Mouse (Mus musculus) forebrain, embryonic 12.5 days (tissue): ENCODE data around the gene Cemip. TPM values are rescaled to one million over a fixed set of nuclear protein-coding genes. Genes with fewer than 3 reads are reported as not detected.

Experiments used
- ATAC-seq: fragments of 200-750 bp; cut with Nextera tagmentation; 2 replicates; pipeline ENCODE4 v1.8.0; 2017; ENCODE audit warnings: moderate TSS enrichment; ENCODE audit not compliant: low FRiP score
- H3K27ac ChIP-seq: fragments of 300-500 bp; sonication (generic); 2 replicates; pipeline ENCODE4 v1.5.1; 2016; ENCODE audit warnings: mild to moderate bottlenecking
- H3K27me3 ChIP-seq: fragments of 300-500 bp; sonication (generic); 2 replicates; pipeline ENCODE4 v1.6.1; 2016; ENCODE audit warnings: mild to moderate bottlenecking
- H3K36me3 ChIP-seq: fragments of 300-500 bp; sonication (generic); replicated peaks from 2 replicates; pipeline ENCODE4 v1.6.1; 2016; ENCODE audit warnings: mild to moderate bottlenecking
- H3K4me1 ChIP-seq: fragments of 300-500 bp; sonication (generic); 2 replicates; pipeline ENCODE4 v1.6.1; 2016
- H3K4me2 ChIP-seq: fragments of 300-500 bp; sonication (generic); 2 replicates; pipeline ENCODE4 v1.6.1; 2016; ENCODE audit warnings: mild to moderate bottlenecking, moderate library complexity
- H3K4me3 ChIP-seq: fragments of 300-500 bp; sonication (generic); replicated peaks from 2 replicates; pipeline ENCODE4 v1.5.1; 2016; ENCODE audit warnings: mild to moderate bottlenecking
- H3K9ac ChIP-seq: fragments of 300-500 bp; sonication (generic); 2 replicates; pipeline ENCODE4 v1.6.1; 2016; ENCODE audit warnings: mild to moderate bottlenecking
- H3K9me3 ChIP-seq: fragments of 300-500 bp; sonication (generic); 2 replicates; pipeline ENCODE4 v1.6.1; 2016
- WGBS: fragments of 180-500 bp; shearing (Covaris S2); methylation state at CpG from one replicate; pipeline ENCODE4 v1.1.7; 2016; 5-methylcytosine and 5-hydroxymethylcytosine counted together
- polyA plus RNA-seq: library from polyadenylated mRNA; unstranded; fragments of >200 nt; fragmentation: Nextera tagmentation; extraction: Ambion mirVana; gene quantifications from 2 replicates; pipeline ENCODE4 v1.2.1, GENCODE M21; 2016

The Cemip gene
- polyA plus RNA-seq, 1 experiment from 2014 or later, result 0.63 TPM

GRCm38 (mm10) chr7:84088191-84088590 is 1.9 kb upstream of the Cemip start:
- Histone ChIP-seq H3K9ac (no peak overlapping the region), H3K36me3 (no peaks in the 10 kb centered on the region), H3K4me1 (peaks cover 14% of the 10 kb centered on the region), H3K27ac (no peak overlapping the region), H3K4me3 (no peak overlapping the region), H3K9me3 (no peaks in the 10 kb centered on the region), H3K4me2 (no peak overlapping the region), H3K27me3 (peaks cover 42% of the 10 kb centered on the region)
- WGBS, result 77% methylated on average over 3 of the region's 3 CpGs
- no peak for ATAC-seq

DNA sequence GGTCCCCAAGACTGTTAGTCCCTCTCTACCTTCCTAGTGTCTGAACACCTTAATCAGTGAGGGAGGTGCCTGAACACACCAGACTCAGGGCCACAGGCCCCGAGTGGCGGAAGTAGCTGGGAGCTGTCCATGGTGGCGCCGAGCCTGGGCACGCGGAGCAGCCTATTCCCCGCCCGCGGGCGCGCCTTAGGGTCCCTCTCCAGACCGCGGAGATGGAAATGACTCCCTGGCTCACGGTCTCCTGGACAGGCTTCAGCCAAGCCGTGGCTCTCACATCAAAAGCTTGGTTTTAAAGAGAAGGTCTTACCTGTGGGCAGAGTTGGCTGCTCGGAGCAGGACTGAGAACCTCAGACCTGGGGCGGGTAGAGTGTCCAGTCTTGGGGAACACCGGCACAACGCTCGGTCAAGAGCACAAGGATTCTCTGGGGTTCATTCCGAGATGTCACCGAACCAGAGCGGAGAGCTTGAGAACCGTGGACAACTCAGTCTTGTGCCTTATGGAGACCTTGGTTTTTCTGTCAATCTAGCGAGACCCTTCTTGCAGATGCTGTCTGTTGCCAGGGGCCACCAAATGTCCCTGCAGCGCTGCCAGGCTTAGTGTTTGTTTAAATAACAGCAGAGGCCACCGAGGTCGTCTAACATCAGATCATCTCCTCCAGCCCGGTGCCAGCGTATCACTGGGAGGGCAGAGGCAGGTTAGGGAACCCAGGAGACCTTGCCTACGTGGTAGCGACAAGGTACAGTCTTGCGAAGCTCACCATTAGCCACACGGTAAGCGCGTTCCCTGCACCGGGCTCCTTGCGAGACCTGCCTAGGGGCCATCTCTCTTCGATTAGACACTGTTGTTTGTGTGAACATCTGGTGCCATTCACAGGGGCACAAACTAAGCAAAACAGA is 1.0 kb downstream of the Cemip start:
- no peak overlapping the region; the same call in 1 of the 2 replicates for H3K9ac ChIP-seq
- no peaks in the 10 kb centered on the region for H3K9me3 ChIP-seq
- no peaks in the 10 kb centered on the region for H3K36me3 ChIP-seq
- WGBS, result 5% methylated on average over 39 of the region's 39 CpGs
- H3K4me1 ChIP-seq, result peaks cover 14% of the 10 kb centered on the region
- H3K27me3 ChIP-seq, result peaks cover 46% of the 10 kb centered on the region
- no peak overlapping the region for H3K27ac ChIP-seq
- ATAC-seq, result no peak
- peak overlapping the region; percentile 85 for H3K4me2 ChIP-seq
- peak overlapping the region; percentile 49 for H3K4me3 ChIP-seq

DNA sequence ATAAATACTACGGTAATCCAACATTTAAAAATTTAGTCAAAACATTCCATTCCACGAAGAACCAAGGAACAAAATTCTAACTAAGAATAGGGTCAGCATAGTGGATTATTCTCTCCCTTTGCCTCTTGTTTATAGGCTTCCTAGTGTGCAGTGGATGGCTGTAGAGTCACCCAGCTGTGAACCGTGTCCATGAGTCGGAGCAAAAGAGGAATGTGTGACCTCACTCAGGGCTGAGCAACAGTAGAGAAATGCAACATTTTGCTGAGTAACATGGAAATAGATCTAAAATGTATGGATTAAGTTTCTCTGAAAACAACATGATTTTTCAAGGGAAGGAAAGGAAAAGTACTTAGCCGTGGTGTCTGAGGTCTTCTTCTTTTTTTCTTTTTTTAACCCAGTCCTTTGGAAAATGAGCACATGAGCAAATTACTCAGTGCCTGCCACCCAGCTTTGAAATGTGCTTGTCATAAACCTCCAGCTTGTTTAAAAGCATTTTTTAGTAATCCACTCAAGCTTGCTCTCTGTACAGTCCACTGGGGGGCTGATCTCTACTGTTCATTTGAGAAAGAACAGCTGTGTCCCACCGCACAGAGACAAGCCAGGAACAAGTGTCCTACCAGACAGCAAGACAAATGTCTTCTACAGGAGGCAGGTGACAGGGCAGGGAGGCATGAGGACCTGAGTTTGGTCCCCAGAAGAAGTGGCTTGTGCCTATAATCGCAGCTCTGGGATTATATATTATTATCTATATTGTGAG is 8.9 kb downstream of the Cemip start:
- Histone ChIP-seq H3K36me3 (no peaks in the 10 kb centered on the region), H3K4me1 (no peaks in the 10 kb centered on the region), H3K9ac (no peak overlapping the region), H3K4me3 (no peak overlapping the region), H3K9me3 (no peaks in the 10 kb centered on the region), H3K27me3 (peaks cover 4% of the 10 kb centered on the region; the same call in 1 of the 2 replicates), H3K27ac (no peak overlapping the region), H3K4me2 (no peak overlapping the region)
- WGBS, result 80% methylated on average over 7 of the region's 7 CpGs
- ATAC-seq, result no peak

DNA sequence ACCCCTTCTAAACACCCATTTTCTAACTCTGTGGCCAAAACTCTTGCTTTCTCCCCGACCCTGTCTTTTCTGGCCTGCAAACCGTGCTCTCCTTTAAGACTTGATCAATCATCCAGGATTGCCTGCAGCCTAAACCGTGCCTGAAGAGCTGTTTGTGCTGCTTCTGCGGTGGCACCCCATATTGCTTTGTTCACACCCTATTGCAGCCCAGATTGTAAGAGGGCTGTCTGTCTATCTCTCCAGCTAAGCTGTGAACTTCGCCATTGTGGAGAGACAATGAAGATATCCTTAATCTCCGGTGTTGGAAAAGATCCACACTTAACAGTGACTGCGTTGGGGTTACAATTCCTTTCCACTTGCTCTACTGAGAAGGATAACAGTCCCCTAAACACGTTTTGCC is 12.0 kb downstream of the Cemip start:
- Histone ChIP-seq H3K9me3 (no peaks in the 10 kb centered on the region), H3K4me1 (no peaks in the 10 kb centered on the region), H3K27ac (no peak overlapping the region), H3K4me2 (no peak overlapping the region), H3K4me3 (no peak overlapping the region), H3K27me3 (no peaks in the 10 kb centered on the region), H3K9ac (no peak overlapping the region), H3K36me3 (no peaks in the 10 kb centered on the region)
- 66% methylated on average over 8 of the region's 8 CpGs for WGBS
- no peak for ATAC-seq

GRCm38 (mm10) chr7:84073856-84074255 is 12.4 kb downstream of the Cemip start:
- Histone ChIP-seq H3K9me3 (no peaks in the 10 kb centered on the region), H3K9ac (no peak overlapping the region), H3K4me1 (no peaks in the 10 kb centered on the region), H3K36me3 (no peaks in the 10 kb centered on the region), H3K4me3 (no peak overlapping the region), H3K27ac (no peak overlapping the region), H3K4me2 (no peak overlapping the region), H3K27me3 (no peaks in the 10 kb centered on the region)
- WGBS, result 86% methylated on average over 3 of the region's 3 CpGs
- ATAC-seq, result no peak

DNA sequence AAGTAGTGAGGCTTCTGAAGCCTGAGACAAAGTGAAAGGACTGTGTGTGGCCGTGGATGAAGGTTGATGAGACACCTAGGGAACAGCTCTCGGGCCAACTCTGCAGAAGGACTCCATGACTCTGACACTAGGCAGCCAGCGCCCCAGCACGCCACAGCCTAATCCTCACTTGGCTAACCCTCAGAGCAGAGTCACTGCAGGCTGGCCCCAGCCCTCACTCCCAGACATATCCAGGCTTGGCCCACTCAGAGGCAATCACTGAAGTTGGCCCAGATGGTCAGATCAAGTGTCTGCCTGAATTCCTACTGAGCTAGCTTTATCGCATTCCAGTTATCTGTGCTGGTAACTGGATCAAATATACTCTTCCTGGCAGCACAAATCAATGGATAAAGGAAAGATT is 17.4 kb downstream of the Cemip start:
- Histone ChIP-seq H3K4me2 (no peak overlapping the region), H3K27ac (no peak overlapping the region), H3K9ac (no peak overlapping the region), H3K36me3 (no peaks in the 10 kb centered on the region), H3K9me3 (no peaks in the 10 kb centered on the region), H3K27me3 (no peaks in the 10 kb centered on the region), H3K4me3 (no peak overlapping the region), H3K4me1 (no peaks in the 10 kb centered on the region)
- no peak for ATAC-seq
- 84% methylated on average over 5 of the region's 5 CpGs for WGBS

- no peak overlapping the region for H3K27ac ChIP-seq
- H3K4me2 ChIP-seq, result no peak overlapping the region
- H3K4me3 ChIP-seq, result no peak overlapping the region
- no peaks in the 10 kb centered on the region for H3K27me3 ChIP-seq
- 92% methylated on average over 7 of the region's 7 CpGs for WGBS
- H3K36me3 ChIP-seq, result no peaks in the 10 kb centered on the region
- no peak overlapping the region for H3K9ac ChIP-seq
- H3K4me1 ChIP-seq, result no peaks in the 10 kb centered on the region
- no peak for ATAC-seq
- no peaks in the 10 kb centered on the region for H3K9me3 ChIP-seq
Measured at GRCm38 (mm10) chr7:84059799-84060198, 26.5 kb downstream of the Cemip start.

DNA sequence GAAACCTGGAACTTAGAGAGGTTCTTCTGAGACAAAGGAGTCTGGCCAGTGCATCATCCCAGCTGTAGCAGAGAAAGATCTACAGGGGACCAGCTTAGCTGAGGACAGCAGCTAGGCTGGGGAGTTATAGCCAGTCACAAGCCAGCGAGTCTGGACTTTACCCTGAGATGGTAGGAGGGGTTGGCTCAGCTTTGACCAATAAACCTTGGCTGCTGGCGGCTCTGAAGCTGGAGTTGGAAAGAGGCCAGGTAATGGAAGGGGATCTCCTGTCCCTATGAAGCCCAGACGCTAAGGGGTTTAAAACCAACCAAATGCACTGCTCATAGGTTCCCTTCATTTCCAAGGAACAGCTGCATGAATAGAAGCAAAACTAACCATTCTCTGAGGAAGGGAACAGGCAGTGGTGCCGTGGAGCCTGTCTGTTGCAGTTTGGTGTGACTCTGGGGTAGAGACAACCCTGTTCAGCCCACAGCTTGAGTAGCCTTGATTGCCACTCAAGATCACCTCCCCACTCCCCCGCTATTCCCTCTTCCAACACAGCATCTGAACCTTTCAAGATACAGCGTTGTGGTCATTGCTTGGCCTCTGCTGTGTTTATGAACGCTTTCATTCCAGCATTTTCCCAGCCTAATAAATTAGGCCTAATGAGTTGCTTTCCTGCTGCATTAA is 30.2 kb downstream of the Cemip start:
- Histone ChIP-seq H3K27me3 (no peaks in the 10 kb centered on the region), H3K9me3 (no peaks in the 10 kb centered on the region), H3K4me3 (no peak overlapping the region), H3K4me1 (no peaks in the 10 kb centered on the region), H3K27ac (no peak overlapping the region), H3K4me2 (no peak overlapping the region), H3K36me3 (no peaks in the 10 kb centered on the region), H3K9ac (no peak overlapping the region)
- no peak for ATAC-seq
- WGBS, result 81% methylated on average over 7 of the region's 7 CpGs

- no peak for ATAC-seq
- no peaks in the 10 kb centered on the region for H3K36me3 ChIP-seq
Measured at GRCm38 (mm10) chr7:84053856-84054255, 32.4 kb downstream of the Cemip start.

DNA sequence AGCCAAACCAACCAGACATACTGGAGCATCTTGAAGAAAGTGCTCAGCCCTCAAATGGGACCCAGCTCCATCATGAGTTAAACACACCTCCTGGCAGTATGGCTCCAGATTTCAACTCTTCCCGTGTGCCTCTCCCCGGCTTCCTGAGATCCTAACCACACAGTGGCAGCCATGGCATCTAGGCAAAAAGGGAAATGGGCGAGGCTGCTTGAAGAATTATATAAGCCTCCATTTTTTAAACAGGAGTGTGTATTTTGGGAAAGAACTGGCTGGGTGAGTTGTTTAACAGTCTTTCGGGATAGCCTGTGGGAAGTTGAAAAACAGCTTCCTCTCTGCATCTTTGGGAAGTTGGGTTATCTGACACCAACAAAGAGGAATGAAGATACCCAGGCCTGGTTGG is 34.9 kb downstream of the Cemip start:
- Histone ChIP-seq H3K4me1 (no peaks in the 10 kb centered on the region), H3K9me3 (peaks cover 5% of the 10 kb centered on the region; the same call in 1 of the 2 replicates), H3K27me3 (no peaks in the 10 kb centered on the region), H3K4me3 (no peak overlapping the region), H3K36me3 (no peaks in the 10 kb centered on the region), H3K27ac (no peak overlapping the region), H3K9ac (no peak overlapping the region), H3K4me2 (no peak overlapping the region)
- ATAC-seq, result no peak
- WGBS, result 86% methylated on average over 4 of the region's 4 CpGs

More at GRCm38 (mm10) chr7:84053856-84054255, 32.4 kb downstream of the Cemip start:
- WGBS, result 94% methylated on average over 7 of the region's 7 CpGs
- Histone ChIP-seq H3K27me3 (no peaks in the 10 kb centered on the region), H3K27ac (no peak overlapping the region), H3K4me1 (no peaks in the 10 kb centered on the region), H3K4me2 (no peak overlapping the region), H3K9me3 (no peaks in the 10 kb centered on the region), H3K9ac (no peak overlapping the region), H3K4me3 (no peak overlapping the region)

GRCm38 (mm10) chr7:84045546-84045945 is 40.8 kb downstream of the Cemip start:
- no peaks in the 10 kb centered on the region for H3K27me3 ChIP-seq
- WGBS, result 91% methylated on average over 4 of the region's 4 CpGs
- H3K4me2 ChIP-seq, result no peak overlapping the region

GRCm38 (mm10) chr7:84044581-84045290 is 41.6 kb downstream of the Cemip start:
- H3K4me2 ChIP-seq, result no peak overlapping the region
- peaks cover 5% of the 10 kb centered on the region; the same call in 1 of the 2 replicates for H3K9me3 ChIP-seq
- H3K4me1 ChIP-seq, result no peaks in the 10 kb centered on the region
- no peak for ATAC-seq
- WGBS, result 83% methylated on average over 4 of the region's 4 CpGs
- H3K9ac ChIP-seq, result no peak overlapping the region
- H3K4me3 ChIP-seq, result no peak overlapping the region
- no peaks in the 10 kb centered on the region for H3K36me3 ChIP-seq
- H3K27ac ChIP-seq, result no peak overlapping the region
- no peaks in the 10 kb centered on the region for H3K27me3 ChIP-seq

More at GRCm38 (mm10) chr7:84045546-84045945, 40.8 kb downstream of the Cemip start:
- H3K4me1 ChIP-seq, result no peaks in the 10 kb centered on the region
- no peaks in the 10 kb centered on the region for H3K36me3 ChIP-seq
- peaks cover 5% of the 10 kb centered on the region; the same call in 1 of the 2 replicates for H3K9me3 ChIP-seq
- no peak for ATAC-seq
- H3K9ac ChIP-seq, result no peak overlapping the region
- H3K4me3 ChIP-seq, result no peak overlapping the region
- no peak overlapping the region for H3K27ac ChIP-seq
